Mouse (Mus musculus) adrenal gland, postnatal 10 days (tissue): ENCODE data around the gene Dpf3. TPM values are rescaled to one million over a fixed set of nuclear protein-coding genes. Genes with fewer than 3 reads are reported as not detected.
A peak's percentile ranks its signal among the peaks of the same experiment; 100 is the strongest.

Experiments used
- DNase-seq: peaks from one replicate; pipeline ENCODE4 v3.0.0; 2021; ENCODE audit warnings: mixed read lengths
- long read RNA-seq, 2 experiments: library from polyadenylated mRNA; stranded (forward); transcript quantifications; one replicate each; pipeline ENCODE4 v2.0.0; 2021
- total RNA-seq, 2 experiments: library from RNA; stranded (reverse); gene quantifications; 2 replicates each; pipeline ENCODE4 v1.2.3; 2021

Gene Dpf3
- 10 to 100 TPM in 1 of 2 experiments, 1 to 10 TPM in 1; 9.2 to 12.7 TPM for total RNA-seq
- long read RNA-seq, experiment 1, partial matches to known transcripts, result 4 of 9 reads
- long read RNA-seq, experiment 1, other reads (novel, unspliced or antisense), result 5 of 9 reads
- long read RNA-seq, experiment 2, partial matches to known transcripts, result 0 of 4 reads
- long read RNA-seq, experiment 2, other reads (novel, unspliced or antisense), result 4 of 4 reads

GRCm38 (mm10) chr12:83487476-83487991 is at the start of gene Dpf3:
Gene Dpf3 (minus strand): TSS chr12:83487716.
- DNase-seq, result peak; percentile 100

- DNase-seq, result peak; percentile 54
These were observed 48.5 kb upstream of the Dpf3 start for GRCm38 (mm10) chr12:83536039-83536438.

GRCm38 (mm10) chr12:83535428-83535827 is 47.9 kb upstream of the Dpf3 start:
- DNase-seq, result no peak

GRCm38 (mm10) chr12:83534190-83534589 is 46.7 kb upstream of the Dpf3 start:
- no peak for DNase-seq

- DNase-seq, result peak; percentile 73
These were observed 45.5 kb upstream of the Dpf3 start for GRCm38 (mm10) chr12:83532966-83533365.

- no peak for DNase-seq
These were observed 44.5 kb upstream of the Dpf3 start for GRCm38 (mm10) chr12:83531992-83532391.

- no peak for DNase-seq
These were observed 41.1 kb upstream of the Dpf3 start for GRCm38 (mm10) chr12:83528665-83529064.

- DNase-seq, result no peak
These were observed 40.3 kb upstream of the Dpf3 start for GRCm38 (mm10) chr12:83527816-83528215.

- no peak for DNase-seq
These were observed 38.5 kb upstream of the Dpf3 start for GRCm38 (mm10) chr12:83525822-83526544.

- no peak for DNase-seq
These were observed 36.8 kb upstream of the Dpf3 start for GRCm38 (mm10) chr12:83524329-83524728.

GRCm38 (mm10) chr12:83523892-83524291 is 36.4 kb upstream of the Dpf3 start:
- DNase-seq, result peak; percentile 42

- no peak for DNase-seq
These were observed 35.5 kb upstream of the Dpf3 start for GRCm38 (mm10) chr12:83523056-83523455.

- no peak for DNase-seq
These were observed 33.6 kb upstream of the Dpf3 start for GRCm38 (mm10) chr12:83521083-83521482.

GRCm38 (mm10) chr12:83520311-83520890 is 32.9 kb upstream of the Dpf3 start, which contains the start of gene Dcaf4:
Gene Dcaf4 (plus strand): TSS chr12:83520466.
- DNase-seq, result peak; percentile 99

- DNase-seq, result no peak
These were observed 30.1 kb upstream of the Dpf3 start for GRCm38 (mm10) chr12:83517580-83517979.

- DNase-seq, result no peak
These were observed 26.7 kb upstream of the Dpf3 start for GRCm38 (mm10) chr12:83514216-83514615.

GRCm38 (mm10) chr12:83513185-83513584 is 25.7 kb upstream of the Dpf3 start:
- DNase-seq, result no peak

- DNase-seq, result no peak
These were observed 25.3 kb upstream of the Dpf3 start for GRCm38 (mm10) chr12:83512783-83513182.

GRCm38 (mm10) chr12:83510586-83510985 is 23.1 kb upstream of the Dpf3 start:
- no peak for DNase-seq

- DNase-seq, result no peak
These were observed 19.0 kb upstream of the Dpf3 start for GRCm38 (mm10) chr12:83506543-83506942.

- peak; percentile 69 for DNase-seq
These were observed 14.7 kb upstream of the Dpf3 start for GRCm38 (mm10) chr12:83502190-83502589.

GRCm38 (mm10) chr12:83499256-83499655 is 11.7 kb upstream of the Dpf3 start:
- no peak for DNase-seq

- no peak for DNase-seq
These were observed 10.4 kb upstream of the Dpf3 start for GRCm38 (mm10) chr12:83497959-83498358.
